Mouse (Mus musculus) E14TG2a.4 (cell line): ENCODE data around the gene Gm27179.
"Not testable (repeated sequence)": the region's sequence is repeated elsewhere in the genome, so short reads cannot be mapped to it uniquely, and the experiment has no call there.

Experiments
- H3K27me3 ChIP-seq: 2 replicates; pipeline ENCODE4 v1.6.1; 2014; ENCODE audit warnings: low read length, control low read depth; ENCODE audit not compliant: insufficient read depth
- H3K36me3 ChIP-seq: 2 replicates; pipeline ENCODE4 v1.6.1; 2014; ENCODE audit warnings: low read length, control low read depth; ENCODE audit not compliant: insufficient read depth
- H3K4me1 ChIP-seq: replicated peaks from 2 replicates; pipeline ENCODE4 v1.6.1; 2014; ENCODE audit warnings: low read depth, low read length, control low read depth
- H3K4me3 ChIP-seq: replicated peaks from 2 replicates; pipeline ENCODE4 v1.5.1; 2014; ENCODE audit warnings: mild to moderate bottlenecking, low read length
- H3K9me3 ChIP-seq: 2 replicates; pipeline ENCODE4 v1.6.1; 2014; ENCODE audit warnings: low read length, control low read depth

The Gm27179 gene

DNA sequence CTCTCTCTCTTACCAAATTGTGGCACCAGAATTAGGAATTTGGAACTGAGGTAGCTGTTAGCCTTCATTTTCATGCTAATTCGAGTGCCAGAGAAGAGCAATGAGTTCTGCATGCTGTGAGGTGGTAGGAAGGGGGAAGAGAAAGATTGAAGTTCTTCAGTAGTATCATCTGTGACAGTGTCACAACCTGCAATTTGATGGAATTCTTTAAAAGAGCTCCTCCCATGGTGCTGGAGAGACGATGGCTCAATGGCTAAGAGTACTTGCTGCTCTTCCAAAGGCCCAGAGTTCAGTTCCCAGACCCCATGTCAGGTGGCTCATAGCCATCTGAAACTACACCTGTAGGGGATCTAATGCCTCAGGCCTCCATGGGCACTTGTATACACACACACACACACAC lies at the start of gene Gm27179:
Gene Gm27179 (minus strand): TSS at position 101 of the 400 bp plus-strand sequence.
- not testable (repeated sequence) for H3K36me3 ChIP-seq, H3K4me1 ChIP-seq, H3K27me3 ChIP-seq, H3K4me3 ChIP-seq, H3K9me3 ChIP-seq

DNA sequence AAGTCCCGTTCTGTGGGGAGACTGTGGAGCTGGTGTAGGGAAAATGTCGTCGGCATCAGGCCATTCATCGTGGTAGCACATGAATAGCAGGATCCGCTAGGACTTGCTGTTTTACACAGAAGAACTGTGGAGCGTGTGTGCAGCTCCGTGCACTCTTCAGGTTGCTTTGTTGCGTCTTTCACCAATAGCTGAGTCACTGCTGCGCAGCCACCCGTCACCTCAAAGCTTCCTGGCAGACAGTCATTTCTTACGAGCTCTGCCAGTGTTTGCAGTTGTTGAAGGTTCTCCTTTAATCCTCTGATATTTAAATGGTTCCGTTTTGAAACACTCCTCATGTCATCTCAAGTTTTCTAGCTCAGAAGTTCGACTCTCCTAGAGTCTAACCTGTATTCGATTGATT lies 45.2 kb upstream of the Gm27179 start:
- not testable (repeated sequence) for H3K4me3 ChIP-seq, H3K4me1 ChIP-seq, H3K27me3 ChIP-seq, H3K36me3 ChIP-seq, H3K9me3 ChIP-seq

DNA sequence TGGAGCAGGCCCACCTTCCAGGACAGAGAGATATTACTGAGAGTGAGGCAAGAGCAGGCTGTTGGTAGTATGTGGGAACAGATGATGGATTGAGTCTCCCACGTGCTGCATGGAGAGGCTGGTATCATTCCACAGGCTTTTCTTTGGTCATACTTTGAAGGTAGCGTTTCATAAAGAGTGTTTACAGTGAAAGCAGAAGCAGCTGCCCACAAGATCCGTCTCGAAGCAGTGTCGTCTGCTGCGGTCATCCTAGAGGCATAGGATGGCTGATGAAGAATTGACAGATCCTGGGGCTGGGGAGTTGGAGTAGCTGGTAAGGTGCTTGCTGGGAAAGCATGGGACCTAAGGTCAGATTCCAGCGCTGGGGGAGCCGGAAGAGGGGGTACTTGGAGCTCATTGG lies 44.5 kb upstream of the Gm27179 start:
- not testable (repeated sequence) for H3K4me1 ChIP-seq, H3K9me3 ChIP-seq, H3K4me3 ChIP-seq, H3K36me3 ChIP-seq, H3K27me3 ChIP-seq

DNA sequence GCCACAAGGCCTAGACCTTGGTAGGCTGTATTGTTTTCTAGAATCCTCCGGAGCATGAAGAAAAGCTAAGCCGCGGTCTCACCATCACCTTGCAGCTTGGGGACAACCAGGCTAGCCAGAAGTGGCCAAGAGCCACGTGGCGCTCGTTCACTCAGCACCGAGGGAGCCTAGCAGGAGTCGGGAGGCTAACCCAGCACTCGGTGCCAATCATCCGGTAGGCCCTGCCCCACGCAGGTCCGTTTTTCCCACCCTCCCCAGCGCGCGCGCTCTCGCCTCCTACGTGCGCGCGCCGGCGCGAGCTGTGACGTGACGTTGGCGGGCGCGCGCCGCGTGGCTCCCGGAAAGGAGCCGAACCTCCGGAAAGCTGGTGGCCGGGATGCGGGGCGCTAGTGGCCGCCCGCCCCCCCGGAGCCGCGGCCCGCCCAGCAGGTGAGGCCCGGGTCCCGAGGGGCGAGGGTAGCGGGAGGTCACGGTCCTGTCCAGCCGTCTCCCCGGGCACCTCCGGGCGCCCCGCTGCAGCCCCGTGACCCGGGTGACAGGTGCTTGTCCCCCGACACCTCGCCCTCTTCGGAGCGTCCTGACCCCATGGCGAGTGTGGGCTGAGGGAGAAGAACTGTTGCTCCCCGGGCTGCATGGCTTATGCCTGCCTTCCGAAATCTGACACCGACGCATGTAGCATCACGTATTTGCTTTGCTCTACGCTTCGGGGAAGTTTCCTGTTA lies 42.9 kb upstream of the Gm27179 start, which contains the start of gene Entpd4b:
Gene Entpd4b (plus strand): TSS at position 315 of the 722 bp plus-strand sequence.
- H3K4me1 ChIP-seq, H3K27me3 ChIP-seq, H3K9me3 ChIP-seq, H3K36me3 ChIP-seq, H3K4me3 ChIP-seq: not testable (repeated sequence)

DNA sequence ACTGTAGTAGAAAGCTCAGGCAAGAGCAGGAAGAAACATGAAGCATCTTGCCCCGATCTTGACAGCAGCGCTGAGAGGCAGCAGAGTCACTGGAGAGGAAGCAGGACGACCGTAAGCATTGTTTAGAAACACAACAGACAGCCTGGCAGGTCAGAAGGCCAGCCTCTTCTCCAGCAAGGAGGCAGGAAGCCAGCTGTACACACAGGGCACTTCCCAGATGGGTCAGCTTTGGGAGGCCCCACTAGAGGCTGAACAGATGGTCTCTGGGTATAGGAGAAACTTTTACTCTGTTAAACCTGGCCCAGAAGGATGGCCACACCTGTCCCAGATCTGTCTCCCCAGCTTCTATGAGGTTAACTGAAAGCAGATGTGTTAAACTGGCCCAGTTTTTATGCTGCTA lies 35.0 kb upstream of the Gm27179 start:
- H3K27me3 ChIP-seq, H3K4me3 ChIP-seq, H3K36me3 ChIP-seq, H3K9me3 ChIP-seq, H3K4me1 ChIP-seq: not testable (repeated sequence)

DNA sequence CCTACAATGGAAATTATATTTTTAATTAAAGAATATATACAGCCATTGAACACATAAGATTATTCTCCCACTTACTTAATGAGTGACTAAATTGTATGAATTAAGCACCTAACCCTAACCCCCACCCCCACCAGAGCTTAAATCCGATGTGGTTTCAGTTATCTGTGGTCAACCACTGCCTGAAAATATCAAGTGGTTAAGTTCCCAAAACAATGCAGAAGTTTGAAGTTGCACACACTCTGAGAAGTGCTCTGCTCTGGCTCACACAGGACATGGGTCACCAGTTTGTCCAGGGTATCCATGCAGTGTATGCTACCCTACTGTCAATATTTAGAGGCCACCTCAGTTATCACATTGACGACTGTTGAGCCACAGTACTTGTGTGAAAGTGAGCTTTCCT lies 32.7 kb upstream of the Gm27179 start:
- not testable (repeated sequence) for H3K9me3 ChIP-seq, H3K27me3 ChIP-seq, H3K36me3 ChIP-seq, H3K4me3 ChIP-seq, H3K4me1 ChIP-seq

DNA sequence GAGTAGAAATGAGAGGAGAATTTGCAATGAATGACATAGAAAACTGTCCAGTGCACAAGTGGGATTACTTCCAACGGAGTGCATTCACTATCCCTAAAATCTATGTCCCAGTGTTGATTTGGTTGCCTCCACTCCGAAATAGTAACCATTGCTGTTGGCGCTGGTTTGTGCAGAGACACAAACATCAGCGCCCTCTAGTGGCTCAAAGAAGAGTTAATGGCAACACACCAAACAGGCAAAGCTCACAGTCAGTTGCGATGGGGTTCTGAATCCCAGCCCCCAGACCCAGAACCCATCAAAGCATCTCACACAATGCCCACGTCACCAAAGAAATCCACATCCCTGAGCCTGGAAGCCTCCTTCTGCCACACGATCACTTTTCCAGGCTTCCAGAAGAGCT lies 31.7 kb upstream of the Gm27179 start:
- not testable (repeated sequence) for H3K4me3 ChIP-seq, H3K9me3 ChIP-seq, H3K4me1 ChIP-seq, H3K36me3 ChIP-seq, H3K27me3 ChIP-seq

DNA sequence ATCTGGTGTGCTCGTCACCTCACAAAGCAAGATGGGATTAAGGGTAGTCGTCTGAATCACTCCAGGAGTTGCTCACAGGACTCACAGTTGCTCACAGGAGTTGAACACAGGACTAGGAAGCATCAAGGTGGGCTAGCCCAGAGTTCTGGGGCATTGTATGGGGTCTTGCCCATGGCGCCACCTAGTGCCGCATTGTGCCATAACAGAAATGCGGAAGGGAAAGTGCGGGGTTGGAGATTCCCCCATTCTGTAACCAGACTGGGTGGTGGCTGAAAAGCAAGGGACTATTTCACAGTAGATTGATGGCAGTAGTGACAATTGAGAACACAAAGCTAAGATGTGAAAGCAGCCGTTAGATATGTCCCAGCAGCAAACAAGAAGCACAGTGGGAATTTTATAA lies 30.3 kb upstream of the Gm27179 start:
- not testable (repeated sequence) for H3K4me1 ChIP-seq, H3K27me3 ChIP-seq, H3K9me3 ChIP-seq, H3K36me3 ChIP-seq, H3K4me3 ChIP-seq

DNA sequence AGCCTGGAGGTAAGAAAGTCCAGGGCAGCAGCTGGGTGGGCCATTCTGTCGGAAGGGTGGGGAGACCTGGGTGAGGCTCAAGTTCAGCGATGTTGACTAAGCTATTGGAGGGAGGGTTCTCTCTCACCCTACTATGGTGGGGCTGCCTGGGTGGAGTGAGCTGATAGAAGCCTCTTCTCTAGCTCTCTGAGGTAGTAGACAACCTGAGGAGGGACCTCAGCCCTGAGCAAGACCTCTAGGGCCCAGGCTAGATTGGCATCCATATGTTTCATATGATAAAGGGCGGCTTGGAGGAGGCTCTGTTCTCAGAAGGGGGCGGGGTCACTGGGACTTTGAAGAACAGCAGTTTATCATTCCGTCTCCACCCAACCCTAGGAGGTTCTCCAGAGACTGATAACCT lies 27.8 kb upstream of the Gm27179 start:
- not testable (repeated sequence) for H3K4me1 ChIP-seq, H3K27me3 ChIP-seq, H3K36me3 ChIP-seq, H3K4me3 ChIP-seq, H3K9me3 ChIP-seq

DNA sequence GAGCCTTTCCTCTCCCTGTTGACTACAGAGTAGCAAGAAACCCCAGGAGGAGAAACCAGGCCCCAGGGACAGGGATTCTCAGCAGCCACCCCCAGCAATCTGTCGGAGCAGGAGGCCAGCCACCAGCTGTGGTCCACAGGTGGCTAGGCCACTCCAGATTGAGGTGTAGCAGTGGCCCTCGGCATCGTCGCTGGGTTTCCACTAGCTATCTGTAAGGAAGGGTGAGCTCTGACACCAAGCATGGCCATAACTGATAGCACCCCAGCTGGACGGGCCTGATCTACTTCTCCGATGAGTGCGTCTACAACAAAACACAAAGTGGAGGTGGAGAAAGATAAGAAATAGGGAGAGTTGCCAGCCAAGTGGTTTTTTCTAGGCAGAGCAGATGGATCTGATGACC lies 24.2 kb upstream of the Gm27179 start:
- H3K4me3 ChIP-seq, H3K9me3 ChIP-seq, H3K36me3 ChIP-seq, H3K4me1 ChIP-seq, H3K27me3 ChIP-seq: not testable (repeated sequence)

DNA sequence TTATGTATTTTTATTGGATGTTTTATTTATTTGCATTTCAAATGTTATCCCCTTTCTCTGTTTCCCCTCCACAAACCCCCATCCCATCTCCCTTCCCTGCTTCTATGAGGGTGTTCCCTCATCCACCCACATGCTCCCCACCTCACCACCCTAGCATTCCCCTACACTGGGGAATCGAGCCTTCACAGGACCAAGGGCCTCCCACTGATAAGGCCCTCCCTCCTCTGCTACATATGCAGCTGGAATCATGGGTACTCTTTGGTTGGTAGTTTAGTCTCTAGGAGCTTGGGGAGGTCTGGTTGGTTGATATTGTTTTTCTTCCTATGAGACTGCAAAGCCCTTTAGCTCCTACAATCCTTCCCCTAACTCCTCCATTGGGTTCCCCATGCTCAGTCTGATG lies 13.9 kb upstream of the Gm27179 start:
- H3K27me3 ChIP-seq, H3K36me3 ChIP-seq, H3K4me3 ChIP-seq, H3K4me1 ChIP-seq, H3K9me3 ChIP-seq: not testable (repeated sequence)

DNA sequence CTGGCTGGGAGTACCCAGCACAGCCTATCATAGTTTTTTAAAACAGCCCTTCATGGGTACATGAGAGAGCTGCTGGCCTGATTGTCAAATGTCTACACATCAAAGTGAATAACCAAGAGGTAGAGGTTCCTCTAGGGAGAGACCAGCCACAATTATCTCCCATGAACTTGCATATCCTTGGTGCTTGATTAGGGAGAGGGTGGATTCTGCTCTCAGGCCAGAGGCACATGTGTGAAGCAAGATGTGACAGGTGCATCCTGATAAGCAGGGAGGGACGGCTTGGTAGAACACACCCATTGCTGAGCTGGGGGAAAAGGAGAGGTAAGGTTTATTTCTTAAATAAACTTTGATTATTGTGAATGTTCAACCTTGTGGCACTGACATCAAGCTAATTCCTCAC lies 10.7 kb upstream of the Gm27179 start:
- H3K9me3 ChIP-seq, H3K4me3 ChIP-seq, H3K36me3 ChIP-seq, H3K27me3 ChIP-seq, H3K4me1 ChIP-seq: not testable (repeated sequence)

DNA sequence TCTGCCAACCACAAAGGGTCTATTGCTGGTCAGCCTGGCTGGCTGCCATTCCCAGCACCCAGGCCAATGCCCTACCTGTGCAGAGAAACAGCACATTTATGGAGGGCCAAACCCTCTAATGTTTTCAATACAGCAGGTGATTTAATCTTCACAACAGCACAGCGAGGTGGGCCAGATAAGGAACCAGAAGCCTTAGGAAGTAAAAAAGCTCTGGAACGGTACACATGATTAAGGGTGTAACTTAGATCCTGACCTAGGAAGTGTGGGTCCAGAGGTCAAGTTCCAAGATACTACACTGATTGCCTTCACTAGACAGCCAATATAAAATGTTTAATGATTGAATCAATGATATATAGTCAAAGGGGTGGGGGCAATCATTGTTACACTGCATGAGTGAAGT lies 8.5 kb upstream of the Gm27179 start:
- not testable (repeated sequence) for H3K27me3 ChIP-seq, H3K4me1 ChIP-seq, H3K36me3 ChIP-seq, H3K4me3 ChIP-seq, H3K9me3 ChIP-seq

DNA sequence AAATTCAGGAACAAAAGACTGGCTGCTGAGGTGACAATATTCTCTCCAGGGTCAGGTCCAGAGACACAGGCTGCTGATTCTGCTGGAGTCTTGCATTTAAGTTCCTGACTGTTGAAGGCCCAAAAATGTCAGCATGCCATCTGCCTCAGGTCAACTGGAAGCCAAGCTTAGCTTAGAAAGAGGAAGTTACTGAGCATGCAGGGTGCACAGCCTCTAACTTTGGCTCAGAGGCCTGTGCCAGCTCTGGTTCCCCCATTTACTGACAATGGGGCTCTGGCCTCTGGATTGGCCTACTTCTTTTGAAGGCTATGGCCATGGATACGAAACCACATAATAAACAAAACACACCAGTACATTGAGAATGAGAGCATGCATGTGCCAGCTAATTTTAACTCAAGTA lies 5.3 kb downstream of the Gm27179 start:
- not testable (repeated sequence) for H3K36me3 ChIP-seq, H3K9me3 ChIP-seq, H3K4me1 ChIP-seq, H3K4me3 ChIP-seq, H3K27me3 ChIP-seq

DNA sequence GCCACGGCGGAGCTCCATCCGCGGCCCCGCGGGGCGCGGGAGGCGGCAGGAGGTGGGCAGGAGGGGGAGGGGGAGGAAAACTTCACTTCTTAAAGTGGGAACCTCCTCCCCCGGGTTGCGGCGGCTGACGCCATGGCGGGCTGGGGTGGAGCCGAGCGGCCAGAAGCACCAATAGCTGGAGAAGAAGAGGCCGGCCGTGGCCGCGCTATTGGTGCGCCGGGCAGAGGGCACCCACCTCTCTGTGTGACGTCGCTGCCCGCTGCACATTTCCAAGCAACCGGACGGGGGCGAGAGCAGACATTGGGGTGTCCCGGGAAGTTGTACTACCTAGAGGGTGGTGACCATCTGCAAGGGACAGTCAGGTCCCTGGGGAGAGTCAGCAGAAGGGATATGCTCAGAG lies 9.2 kb downstream of the Gm27179 start, which contains the start of gene Gm16867:
Gene Gm16867 (minus strand): TSS at position 189 of the 400 bp plus-strand sequence.
- not testable (repeated sequence) for H3K9me3 ChIP-seq, H3K36me3 ChIP-seq, H3K4me1 ChIP-seq, H3K4me3 ChIP-seq, H3K27me3 ChIP-seq
